Mouse (Mus musculus) adipocyte (in vitro differentiated cells): ENCODE data around the gene Gipr.
A peak's percentile ranks its signal among the peaks of the same experiment; 100 is the strongest.

Source experiments
- DNase-seq: peaks from one replicate; pipeline ENCODE4 v3.0.0-alpha.2; 2016; ENCODE audit warnings: low spot score

Gipr gene

DNA sequence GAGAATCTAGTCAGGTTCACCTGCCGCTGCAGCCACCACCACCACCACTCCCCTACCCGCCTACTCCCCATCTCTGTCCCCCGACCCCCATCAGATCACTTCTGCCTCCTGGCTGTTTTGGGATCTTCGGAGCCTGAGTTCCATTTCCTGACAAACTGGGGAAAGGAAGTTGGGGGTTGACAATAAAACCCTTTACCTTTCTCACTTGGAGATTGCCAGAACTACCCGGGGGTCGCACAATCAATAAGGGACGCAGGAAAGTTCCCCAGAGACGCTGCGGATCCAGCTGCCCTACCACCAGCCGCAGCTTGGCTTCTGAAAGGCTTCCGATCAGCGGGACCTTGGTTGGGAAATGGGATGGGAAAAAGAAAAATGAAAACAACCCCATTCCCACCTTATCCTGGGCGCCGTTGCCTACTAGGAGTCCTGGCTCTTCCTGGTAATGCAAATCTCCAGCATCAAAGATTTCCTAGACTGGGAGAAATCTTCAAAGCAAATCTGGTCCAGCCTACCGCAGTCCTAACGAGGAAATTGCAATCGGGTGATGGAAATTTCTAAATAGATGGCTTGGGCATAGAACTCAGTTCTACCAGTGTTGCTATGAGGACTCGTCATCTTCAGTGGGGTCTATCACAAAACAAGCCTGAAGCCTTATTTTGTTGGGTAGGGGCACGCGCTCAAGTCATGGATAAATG, 17.6 kb downstream of the Gipr start:
- DNase-seq: no peak

DNA sequence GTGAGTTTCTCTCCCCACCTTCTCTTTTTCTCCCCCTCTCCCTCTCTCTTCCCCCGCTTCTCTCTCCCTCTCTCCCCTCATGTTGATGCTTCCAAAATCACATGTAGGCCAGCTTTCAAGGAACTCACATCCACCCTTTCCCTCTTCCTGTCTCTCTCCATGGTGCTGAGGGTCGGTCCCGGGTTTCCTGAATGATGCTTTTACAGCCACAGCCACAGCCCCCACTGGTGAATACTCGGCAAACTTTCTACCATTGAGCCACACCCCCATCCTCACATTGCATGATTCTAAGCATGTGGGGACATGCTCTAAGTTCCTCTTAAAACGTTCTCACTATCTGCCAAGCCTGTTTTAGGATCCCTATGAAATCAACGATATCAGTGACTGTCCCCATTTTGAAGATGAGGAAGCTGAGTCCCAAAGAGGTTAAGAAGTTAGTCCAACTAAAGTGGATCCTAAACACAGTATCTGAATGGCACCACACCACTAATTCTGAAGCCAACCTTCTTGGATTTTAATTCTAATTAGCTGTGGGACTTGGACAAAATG, 18.4 kb downstream of the Gipr start:
- no peak for DNase-seq

DNA sequence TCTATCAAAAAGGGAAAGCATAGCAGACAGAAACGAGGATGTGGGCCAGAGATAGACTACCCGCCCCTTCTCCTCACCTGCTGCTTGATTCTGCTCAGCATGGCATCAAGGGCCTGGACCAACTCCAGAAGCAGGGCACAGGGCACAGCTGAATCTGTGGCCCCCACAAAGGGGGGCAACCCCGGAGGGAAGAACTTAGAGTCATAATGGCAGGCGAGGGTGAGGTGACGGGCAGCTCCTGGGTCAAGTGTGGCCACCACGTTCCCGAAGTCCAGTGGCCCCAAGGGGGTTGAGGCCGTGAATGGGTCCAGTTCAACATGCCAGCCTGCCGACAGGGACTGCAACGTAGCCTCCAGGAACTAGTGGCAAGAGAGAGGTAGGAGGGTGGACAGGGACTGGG, 19.1 kb downstream of the Gipr start:
- DNase-seq: no peak

DNA sequence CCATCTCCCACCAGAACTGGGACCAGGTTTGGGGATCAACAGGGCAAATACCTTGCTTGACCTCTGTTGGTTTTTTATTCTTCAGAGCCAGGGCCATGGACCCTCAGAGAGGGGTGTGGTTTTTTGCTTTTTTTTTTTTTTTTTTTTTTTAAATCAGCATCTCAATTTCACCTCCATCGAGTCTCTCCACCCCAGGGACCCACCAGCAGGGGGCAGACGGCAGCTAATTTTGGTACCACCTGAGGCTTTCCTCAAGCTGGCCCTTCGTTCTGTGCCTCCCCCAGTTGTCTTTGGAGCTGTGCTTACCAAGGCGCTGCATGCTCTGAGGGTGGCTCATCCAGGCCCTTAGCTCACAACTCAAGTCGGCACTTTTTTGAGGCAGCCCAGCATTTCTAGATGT, 28.5 kb downstream of the Gipr start:
- DNase-seq: peak; percentile 39

DNA sequence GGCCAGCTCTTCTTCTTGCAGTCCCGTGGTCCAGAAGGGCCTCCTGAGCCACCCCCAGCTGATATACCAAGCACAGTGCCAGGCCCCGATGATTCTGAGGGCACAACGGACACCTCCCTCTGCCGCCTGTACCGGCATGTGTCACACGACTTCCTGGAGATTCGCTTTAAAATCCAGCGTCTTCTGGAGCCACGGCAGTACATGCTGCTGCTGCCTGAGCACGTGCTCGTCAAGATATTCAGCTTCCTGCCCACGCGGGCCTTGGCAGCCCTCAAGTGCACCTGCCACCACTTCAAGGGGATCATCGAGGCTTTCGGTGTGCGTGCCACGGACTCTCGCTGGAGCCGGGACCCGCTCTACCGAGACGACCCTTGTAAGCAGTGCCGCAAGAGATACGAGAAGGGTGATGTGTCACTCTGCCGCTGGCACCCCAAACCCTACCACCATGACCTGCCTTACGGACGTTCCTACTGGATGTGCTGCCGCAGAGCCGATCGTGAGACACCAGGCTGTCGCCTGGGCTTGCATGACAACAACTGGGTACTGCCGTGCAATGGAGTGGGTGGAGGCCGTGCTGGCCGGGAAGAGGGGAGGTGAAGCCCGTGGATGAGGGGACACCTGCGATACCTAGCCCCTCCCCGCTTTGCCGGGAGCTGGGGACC, 29.1 kb downstream of the Gipr start:
- no peak for DNase-seq

DNA sequence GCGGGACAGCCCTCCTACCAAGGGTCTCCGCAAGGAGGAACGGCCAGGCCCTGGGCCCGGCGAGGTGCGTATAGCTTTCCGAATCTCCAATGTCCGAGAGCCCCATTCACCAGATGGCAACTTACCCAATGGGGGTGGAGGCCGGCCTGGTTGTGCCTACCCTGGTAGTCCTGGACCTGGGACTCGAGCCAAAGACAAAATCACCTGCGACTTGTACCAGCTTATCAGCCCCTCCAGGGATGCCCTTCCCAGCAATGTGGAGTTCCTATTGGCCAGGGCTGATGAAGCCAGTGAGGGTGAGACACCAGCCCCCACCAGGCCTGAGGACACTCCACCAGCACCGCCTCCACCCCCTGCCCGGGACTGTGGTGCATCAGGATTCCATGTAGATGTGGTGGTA, 29.8 kb downstream of the Gipr start:
- DNase-seq: no peak

DNA sequence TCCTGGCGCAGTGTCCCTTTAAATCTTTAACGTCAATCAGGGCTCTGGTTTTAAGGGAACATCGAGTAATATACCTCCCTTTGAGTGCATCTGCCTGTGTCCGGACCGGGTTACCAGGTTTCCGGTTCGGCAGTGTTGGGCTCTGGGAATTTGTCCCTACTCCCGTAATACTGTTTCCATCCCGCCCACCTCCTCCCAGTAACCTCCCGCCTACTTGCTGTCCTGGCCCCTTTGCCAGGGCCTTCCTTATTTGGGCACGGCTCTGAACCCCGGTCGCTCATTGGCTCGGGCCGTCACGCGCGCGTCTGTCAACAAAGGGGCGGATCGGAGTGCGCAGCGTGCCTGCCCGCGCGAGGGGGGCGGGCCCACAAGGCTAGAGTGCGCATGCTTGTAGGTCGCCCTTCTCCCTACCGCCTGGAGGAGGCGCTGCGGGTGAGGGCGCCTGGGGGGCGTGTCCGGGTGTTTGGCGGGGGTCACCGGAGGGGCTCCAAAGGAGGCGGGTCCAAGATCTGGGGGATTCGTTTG, 34.5 kb downstream of the Gipr start:
- DNase-seq: peak; percentile 97

DNA sequence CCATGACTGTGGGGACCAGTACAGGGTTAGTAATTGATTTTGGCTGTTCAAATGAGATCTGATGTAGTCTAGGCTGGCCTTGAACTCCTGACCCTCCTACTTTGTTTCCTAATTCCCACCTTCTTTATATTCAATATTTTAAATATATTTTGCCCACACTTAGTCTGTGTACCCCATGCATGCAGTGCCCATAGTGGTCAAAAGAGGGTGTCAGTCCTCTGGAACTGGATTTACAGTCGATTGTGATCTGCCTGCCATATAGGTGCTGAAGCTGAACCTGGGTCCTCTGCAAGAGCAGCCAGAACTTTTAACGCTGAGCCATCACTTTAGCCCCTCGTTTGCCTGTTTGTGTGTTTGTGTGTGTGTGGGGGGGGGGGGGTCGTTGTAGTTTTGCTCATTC, 35.3 kb downstream of the Gipr start:
- peak; percentile 42 for DNase-seq

DNA sequence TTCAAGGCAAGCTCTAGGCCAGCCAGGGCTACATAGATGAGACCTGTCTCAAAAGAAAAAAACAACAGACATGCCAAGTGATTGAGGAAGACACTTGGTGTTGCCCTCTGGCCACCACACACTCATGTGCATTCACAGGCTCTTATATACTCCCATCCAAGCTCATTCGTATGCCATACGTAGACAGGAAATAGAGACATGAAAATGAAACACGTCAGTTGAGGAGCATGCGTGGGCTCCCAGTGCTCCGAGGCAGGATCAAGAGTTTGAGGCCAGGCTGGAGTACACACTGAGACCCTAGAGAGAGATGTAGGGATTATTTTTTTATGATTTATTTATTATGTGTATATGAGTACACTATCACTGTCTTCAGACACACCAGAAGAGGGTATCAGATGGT, 36.5 kb downstream of the Gipr start:
- DNase-seq: no peak

DNA sequence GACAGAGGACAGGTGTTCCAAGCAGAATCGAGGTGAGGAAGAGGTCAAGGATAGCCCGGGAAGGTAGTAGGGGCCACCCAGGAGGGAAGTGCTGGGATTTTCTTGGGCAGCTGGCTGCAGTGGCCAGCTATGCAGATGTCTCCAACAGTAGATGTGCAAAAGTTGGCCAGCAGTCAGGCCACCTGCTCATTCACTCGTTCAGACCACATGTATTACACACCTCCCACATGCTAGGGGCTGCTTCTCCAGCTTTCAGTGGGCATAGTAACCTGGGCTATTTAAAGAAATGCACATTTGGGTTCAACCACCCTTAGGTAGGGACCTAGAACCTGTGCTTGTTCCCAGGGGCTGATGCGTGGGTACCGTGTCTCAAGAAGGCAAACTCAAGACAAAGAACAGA, 38.2 kb downstream of the Gipr start:
- DNase-seq: no peak

DNA sequence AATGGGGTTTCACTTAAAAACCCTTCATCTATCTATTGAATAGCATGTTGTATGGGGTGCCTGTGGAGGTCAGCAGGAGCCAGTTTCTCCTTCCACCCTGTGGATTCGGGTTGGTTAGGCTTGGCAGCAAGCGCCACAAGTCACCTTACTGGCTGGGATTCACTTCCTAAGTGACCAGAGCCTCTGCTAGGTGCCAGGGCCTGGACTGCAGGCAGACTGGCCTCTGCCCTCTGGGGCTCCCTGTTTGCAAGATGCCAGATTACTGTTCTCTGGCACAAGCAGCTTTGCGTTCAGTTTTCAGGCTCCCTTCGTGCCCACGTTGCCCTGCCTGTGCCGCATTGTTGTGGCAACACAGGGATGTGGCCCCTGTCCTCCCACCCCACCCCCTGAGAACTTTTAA, 41.2 kb downstream of the Gipr start:
- DNase-seq: no peak

DNA sequence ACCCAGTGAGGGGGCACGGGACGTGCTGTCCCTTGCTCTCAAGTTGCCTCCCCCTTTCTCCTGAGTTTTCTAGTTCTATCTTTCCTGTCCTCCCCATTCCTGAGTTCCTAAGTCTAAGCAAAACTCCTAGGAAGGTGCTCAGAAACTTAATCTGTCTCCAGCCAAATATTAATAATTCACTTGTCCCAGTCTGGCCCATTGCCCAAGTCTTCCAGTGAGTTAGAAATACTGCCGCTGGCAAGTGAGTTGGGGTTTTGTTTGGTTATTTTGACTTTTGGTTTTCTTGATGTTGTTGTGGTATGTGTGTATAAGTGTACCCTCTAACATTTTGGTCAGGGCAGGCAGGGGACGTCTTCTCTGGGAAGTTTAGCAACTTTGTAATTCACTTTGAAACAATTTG, 44.2 kb downstream of the Gipr start:
- peak; percentile 57 for DNase-seq

DNA sequence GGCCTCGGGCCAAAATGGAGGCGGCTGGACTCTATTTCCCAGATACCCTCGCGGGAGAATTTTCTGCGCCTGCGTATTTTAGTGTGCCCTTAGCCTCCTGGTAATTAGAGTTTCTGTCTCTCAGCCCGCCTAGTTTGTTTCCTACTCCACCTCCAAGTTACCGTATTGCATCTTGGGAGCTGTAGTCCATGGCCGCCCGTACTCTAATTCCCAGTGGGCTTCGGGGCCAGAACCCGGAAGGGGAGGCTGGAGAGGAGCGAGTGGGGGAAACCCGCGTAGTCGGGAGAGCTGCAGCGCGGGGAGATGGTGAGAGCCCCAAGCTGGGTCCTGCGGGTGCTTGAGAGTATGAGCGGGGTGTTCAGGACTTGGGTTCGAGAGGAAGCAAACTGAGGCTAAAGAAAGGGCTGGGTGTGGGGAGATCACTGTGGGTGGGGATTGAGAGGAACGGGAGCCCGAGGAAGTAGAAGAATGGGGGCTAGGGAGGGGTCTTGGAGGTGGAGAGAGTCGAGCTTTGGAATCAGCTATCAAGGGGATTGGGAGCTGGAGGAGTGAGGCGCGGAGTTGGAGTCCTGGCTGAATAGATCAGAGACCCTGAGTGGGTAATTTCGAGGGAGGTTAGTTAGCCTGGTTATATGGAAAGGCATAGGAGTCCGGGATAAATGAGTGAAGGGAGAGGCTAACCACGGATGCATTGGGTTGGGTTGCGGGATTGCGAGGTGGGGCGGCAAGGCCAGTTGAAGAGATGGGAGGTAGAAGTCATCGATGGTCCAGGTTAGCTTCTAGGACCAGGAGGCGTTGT, 46.1 kb downstream of the Gipr start, which contains the start of gene Fbxo46:
Gene Fbxo46 (plus strand): TSS at position 229 of the 799 bp plus-strand sequence.
- DNase-seq: peak; percentile 96

DNA sequence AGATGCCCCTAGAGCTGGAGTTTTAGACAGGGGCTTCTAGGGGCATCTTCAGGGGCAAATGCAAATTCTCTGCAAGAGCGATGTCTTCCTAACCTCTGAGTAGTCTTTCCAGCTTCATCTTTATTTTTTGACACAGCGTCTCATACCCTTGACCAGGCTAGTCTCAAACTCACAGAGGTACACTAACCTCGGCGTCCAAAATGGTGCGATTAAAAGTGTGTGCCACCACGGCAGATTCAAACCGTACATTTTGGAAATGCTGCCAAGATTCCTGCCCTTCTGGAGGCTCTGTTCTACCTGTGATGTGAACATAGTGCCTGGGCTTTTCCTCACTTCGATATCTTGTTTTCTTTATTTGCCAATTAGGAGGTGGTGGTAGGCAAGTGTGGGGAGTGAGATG, 46.8 kb downstream of the Gipr start:
- no peak for DNase-seq

DNA sequence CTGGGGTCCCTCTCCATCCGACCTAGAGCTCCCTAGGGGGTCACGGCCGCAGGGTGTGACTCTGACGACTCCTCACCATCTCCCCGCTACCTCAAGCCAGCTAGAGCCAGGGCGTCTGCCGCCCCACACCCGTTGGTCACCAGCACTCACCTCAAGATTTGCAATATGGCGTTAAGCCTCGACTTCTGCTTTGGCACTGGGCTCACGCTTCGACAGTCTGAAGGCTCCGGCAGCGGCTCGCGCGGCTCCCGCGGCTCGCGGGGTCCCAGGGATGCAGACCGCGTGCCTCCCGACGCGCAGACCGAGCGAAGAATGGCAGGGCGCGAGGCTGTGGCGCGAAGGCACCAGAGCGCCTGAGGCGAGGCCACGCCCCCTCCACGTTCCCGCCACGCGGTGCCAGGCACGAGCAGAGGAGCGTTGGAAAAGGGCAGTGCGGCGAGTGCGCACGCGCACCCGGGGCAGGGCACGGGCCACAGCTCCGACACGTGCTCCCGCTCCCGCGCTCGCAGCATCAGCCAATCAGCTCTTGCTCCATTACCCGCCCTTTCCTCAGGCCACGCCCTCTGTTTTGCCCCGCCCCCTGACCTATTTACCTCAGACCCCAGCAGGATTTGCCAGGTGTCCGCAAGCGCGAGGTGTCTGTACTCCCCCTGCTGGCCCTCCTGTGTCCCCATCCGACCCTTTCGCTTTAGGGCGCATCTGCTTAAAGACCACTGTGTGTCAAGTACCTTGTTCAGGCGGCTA, 47.7 kb downstream of the Gipr start, which contains the start of gene Gm4969:
Gene Gm4969 (minus strand): TSS at position 341 of the 744 bp plus-strand sequence.
- no peak for DNase-seq

DNA sequence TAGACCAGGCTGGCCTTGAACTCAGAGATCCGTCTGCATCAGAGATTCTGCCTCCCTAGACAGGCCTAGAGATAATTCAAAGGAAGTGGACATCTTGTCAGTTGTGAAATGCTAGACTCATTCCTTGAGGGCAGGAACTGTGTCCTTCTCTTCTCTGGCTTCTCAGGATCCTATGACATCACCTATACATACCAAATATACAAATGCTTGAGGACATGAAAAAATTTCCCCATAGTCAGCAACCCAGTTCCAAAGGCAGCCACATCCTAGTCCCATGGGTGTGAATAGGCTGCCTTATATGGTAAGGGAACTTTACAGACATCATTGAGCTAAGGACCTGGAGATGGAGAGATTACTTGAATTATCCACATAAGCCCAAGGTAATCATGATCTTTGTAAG, 56.4 kb downstream of the Gipr start:
- no peak for DNase-seq

DNA sequence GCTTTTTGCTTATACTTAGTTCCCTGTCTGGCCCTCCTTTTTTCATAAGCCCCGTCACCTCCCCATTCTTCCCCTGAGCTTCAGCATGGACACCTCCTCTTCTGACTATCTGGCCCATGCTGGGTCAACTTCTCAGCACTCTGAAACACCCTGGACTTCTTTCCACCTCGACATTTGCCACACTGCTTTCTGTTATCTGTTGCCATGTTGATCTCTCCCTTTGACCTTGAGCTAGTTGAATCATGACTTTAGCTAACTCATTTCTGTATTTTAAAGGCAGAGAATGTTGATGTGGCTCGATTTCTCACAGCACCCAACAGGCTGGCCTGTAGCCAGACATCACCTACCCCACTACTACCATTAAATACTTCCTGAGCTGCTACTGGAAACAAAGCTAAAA, 58.5 kb downstream of the Gipr start:
- DNase-seq: no peak
